Mouse (Mus musculus) duodenum, adult 2 months (tissue): ENCODE results near the gene Echs1. TPM values are rescaled to one million over a fixed set of nuclear protein-coding genes. Genes with fewer than 3 reads are reported as not detected.

ENCODE experiments used
- polyA plus RNA-seq: library from polyadenylated mRNA; depleted of rRNA; stranded (reverse); fragments of >200 nt; gene quantifications from 2 replicates; pipeline ENCODE4 v1.2.3, GENCODE M21; 2012; ENCODE audit warnings: low replicate concordance; rRNA removed

Gene Echs1
- polyA plus RNA-seq: 40.4 and 41.0 TPM in 2 replicates

DNA sequence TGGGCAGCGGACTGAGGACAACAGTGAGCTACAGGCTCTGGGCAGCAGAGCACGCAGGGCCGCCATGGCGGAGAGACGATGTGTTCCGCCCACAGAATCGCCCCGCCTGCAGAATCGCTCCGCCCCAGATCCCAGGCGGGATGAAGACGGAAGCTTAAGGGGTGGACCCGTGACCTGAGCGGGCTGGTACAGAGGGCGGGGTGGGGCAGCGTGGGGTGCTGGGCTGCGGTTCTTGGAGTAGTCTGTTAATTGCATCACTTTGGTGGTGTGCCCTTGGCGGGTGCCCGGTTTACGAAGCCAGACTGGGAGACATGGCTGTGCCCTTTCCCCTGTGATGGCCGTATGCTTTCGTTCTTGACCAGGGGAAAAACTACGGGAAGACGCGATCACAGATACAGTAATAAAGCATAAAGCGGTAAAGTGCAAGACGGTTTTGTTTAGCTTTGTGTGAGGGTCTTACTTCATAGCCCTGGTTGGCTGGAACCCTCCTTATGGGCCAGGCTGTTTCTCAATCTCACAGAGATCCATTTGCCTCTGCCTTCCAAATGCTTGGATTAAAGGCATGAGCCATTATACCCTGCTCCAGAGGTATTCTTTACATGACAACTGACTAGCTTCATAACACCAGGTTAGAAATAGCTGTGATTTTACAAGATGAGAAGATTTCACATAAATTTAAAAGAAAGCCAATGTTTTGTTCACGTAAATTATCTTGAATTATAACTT lies at the start of gene Echs1:
TSS of gene Echs1 (minus strand) at position 148 of the 726 bp plus-strand sequence.

DNA sequence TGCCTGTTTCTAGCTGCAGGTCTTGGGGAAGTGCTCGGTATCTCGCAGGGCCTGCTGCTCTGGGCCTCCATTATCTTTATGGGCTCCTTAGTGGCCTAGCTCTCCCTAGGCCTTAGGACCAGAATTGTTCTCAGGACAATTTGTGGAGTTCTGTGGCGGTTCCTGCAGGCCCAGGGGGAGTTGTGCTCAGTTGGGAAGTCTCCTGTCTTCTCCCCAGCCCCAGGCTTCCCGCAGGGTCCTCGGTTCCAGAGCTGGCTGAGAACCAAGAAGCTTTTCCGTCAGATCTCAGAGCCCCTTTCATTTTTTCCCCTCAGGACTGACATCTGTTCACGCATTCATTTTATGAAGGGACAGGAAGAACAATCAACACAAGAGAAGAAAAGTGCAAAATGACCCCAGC lies 48.4 kb upstream of the Echs1 start, which contains the start of gene Olfr522:
TSS of gene Olfr522 (minus strand) at position 101 of the 400 bp plus-strand sequence.

DNA sequence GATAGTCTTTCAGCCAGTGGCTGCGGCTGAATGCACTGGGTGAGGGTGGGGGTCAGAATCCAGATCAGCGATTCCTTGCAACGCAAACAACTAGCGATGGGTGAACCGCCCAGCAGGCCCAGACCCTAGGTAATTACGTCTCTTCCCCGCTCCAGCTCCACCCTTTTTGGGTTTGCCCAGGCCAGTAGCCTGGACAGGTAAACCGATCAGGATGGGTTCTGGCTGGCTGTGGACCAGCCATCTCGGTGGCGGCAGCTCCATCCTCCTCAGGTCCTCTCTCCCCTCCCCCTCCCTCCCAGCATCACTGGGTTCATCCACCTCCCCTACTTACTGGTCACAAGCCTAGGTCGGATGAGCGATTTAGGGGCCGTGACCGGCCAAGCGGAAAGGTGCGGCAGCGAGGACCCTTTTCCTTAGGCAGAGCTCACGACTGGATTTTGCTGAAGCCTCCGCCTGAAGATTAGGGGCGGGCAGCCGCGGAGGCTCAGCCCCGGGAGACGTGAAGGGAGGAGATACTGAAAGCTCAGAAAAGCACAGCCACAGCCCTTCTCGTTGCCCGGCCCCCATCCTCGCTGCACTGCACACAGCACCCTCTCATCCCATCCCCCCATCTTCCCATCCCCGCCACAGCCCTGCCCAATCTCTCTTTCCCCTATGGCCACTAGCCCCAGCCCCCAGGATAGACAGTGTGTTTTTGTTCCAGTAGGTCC lies 38.1 kb upstream of the Echs1 start, which contains the start of gene Sprn:
TSS of gene Sprn (minus strand) at position 660 of the 710 bp plus-strand sequence.

DNA sequence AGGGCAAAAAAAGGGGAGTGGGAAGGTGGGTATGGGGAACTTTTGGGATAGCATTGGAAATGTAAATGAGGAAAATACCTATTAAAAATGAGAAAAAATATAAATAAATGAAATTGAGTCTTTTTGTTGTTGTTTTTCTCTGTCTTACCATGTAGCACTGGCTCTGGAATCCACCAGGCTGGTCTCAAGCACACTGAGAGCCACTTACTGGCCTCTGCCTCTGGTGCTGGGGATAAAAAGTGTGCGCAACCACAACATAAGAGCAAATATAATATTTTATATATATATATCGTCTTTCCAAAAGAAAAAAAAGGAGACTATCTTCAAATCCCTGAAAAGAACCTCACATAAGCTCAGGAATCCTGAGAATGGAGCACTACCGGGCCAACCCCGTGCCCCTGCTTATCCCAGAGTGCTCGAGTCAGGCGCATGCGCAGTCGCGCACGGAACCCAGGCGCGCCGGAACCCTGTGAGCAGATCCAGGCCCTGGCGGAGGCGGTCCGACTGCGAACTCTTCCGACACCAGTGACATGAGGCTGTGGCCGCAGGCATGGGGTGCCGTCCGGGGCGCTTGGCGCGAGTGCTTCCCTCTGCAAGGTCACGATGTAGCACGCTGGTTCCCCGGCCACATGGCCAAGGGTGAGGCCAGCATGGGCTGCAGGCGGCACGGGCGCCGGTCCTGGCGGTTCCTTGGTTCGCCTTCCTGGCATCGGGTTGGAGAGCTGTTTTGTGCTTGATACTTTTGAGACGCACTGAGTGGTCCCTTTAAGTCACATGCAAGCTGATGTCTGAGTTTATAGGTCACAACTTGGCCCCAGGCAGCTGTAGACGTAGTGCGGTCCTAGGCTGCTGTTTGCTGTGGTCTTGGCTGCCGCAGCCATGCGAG lies 21.1 kb upstream of the Echs1 start, which contains the start of gene Mtg1:
TSS of gene Mtg1 (plus strand) at position 430 of the 886 bp plus-strand sequence.

DNA sequence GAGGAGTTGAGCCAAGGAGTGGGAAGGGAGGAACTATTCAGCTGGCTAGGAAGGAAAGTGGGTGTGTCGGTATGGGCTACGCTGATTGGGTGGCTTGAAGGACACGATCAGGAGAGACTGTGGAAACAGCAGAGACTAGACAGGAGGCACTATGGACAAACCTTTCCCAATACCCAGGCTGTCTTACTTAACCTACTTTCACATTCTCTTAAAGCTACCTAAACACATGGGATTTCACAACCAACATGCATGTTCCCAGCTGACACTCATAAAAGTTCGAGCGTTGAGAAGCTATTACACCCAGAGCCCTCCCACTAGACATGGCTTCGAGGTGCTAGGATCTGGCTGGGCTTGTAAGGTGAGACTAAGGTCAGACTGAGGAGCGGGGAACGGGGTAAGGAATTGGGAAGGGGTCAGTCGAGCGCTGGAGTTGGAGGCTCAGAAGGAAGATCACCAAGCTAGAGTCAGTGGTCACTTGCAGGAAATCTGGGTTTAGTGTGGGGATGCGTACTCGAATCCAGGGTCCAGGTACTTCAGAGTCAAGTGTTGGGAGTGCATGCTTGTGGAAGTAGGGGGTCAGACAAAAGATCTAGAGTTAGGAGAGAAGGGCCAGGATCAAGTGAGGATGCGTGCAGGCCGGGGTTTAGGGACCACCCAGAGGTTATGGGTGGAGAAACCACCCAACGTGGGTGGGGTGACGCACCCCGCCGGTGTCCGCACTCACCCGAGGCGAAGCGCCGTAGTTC lies 520 bp downstream of the Echs1 start, which contains the start of gene Paox:
TSS of gene Paox (plus strand) at position 217 of the 746 bp plus-strand sequence.

DNA sequence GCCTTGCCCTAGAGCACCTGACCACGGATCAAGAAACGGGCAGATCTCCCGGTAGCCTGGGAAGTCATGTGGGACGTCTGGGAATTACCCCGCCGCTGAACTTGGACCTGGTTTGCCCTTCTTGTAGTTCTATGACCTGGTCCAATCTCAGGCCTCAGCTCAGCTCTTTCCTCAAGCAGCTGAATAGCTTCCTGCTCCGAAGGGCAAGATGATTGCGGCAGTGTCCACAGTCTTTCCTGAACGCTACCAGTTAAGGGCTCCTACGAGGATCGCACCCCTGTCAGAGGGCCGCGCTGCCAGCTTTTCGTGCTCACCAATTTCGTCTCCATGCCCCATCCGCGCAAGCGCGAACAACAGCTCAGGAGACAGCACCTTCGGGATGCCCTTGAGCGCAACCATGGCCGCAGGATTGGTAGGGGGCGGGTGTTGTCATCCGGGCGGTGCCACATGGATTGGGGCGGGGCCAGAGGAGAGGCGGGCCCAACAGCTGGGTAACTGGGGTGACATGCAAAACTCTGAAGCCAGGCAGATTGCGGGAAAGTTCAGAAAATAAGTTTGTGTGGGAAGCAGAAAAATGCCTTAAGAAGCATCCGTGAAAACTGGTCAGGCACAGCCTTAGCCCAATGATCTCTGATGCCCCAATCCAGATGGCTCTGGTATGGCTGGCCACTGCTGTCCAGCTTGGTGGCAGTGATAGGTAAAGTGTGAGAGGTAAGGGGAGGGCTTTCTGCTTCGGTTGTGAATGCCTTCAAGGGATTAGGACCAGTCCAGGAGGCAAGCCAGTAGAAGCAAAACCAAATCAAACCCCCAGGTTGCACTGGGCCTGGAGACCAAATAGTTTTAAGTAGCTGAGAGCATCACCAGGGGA lies 14.0 kb downstream of the Echs1 start, which contains the start of gene Fuom:
TSS of gene Fuom (minus strand) at position 449 of the 868 bp plus-strand sequence.

DNA sequence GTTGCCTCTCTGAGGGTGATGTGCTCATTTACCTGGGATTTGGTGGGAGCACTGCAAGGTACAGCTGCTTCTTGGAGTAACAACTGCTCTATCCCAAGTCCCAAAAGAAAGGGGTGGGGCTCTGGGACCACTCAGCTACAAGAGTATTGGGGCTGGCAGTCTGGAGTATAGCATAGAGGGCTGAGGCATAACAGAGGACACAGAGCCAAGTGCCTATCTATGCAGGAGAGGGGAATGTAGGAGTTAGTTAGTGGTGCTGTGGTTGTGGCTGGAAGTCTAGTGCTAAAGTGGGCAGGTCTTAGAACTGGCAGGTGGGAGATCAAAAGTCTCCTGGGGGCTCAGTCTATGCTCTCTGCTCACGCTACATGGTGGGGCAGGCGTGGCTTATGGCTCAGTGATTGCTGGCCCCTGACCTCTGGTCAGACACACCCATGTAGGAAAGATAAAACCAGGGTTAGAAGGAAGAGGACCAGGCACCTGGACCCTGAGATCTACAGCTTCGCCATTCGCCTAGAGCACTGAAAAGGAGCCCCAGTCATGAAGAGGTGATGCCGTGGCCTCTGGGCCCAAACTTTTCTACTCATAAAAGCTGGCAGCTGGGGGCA lies 23.2 kb downstream of the Echs1 start, which contains the start of gene Prap1:
TSS of gene Prap1 (plus strand) at position 472 of the 605 bp plus-strand sequence.

DNA sequence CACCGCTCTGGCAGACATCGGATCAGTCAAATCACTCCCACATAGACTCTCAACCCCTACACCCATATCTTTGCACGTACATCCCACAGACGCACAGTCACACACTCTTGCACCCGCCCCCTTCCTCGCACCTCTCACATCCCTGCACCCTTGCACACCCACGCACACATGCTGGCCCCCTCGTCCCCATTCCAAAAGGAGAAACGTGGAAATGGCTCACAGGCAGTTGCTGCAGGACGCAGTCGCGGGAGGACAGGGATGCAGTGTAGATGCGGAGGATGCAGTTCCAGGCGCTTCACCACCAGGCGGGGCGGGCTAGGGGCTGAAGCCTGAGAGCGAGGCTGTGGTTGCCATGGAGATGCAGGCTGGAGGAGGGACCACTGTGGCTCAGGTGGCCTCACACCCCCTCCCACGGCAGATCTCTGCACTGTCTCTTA lies 34.0 kb downstream of the Echs1 start, which contains the start of gene Caly:
TSS of gene Caly (minus strand) at position 307 of the 437 bp plus-strand sequence.

Other genes with a start within 250 kb of the Echs1 start
- 0.09 and 0.26 TPM in 2 replicates for gene Kndc1, start 221.8 kb downstream of the Echs1 start, polyA plus RNA-seq
- 0.15 and 0.31 TPM in 2 replicates for gene Utf1, start 172.7 kb downstream of the Echs1 start, polyA plus RNA-seq
- gene 6430531B16Rik, start 137.7 kb downstream of the Echs1 start, polyA plus RNA-seq: not detected in 2 replicates
- gene Adam8, start 123.9 kb downstream of the Echs1 start, polyA plus RNA-seq: 2.7 and 3.5 TPM in 2 replicates
- gene Zfp511, start 80.1 kb downstream of the Echs1 start, polyA plus RNA-seq: 29.4 and 50.0 TPM in 2 replicates
- gene Tubgcp2, start 79.8 kb downstream of the Echs1 start, polyA plus RNA-seq: 4.7 and 8.3 TPM in 2 replicates
- 0.11 and 0.40 TPM in 2 replicates for gene Msx3, start 67.4 kb downstream of the Echs1 start, polyA plus RNA-seq
- gene Caly, start 33.9 kb downstream of the Echs1 start, polyA plus RNA-seq: 1.7 and 2.3 TPM in 2 replicates
- 4,118 and 5,120 TPM in 2 replicates for gene Prap1, start 23.1 kb downstream of the Echs1 start, polyA plus RNA-seq
- gene Fuom, start 14.0 kb downstream of the Echs1 start, polyA plus RNA-seq: 107 and 181 TPM in 2 replicates
- gene Paox, start 677 bp downstream of the Echs1 start, polyA plus RNA-seq: 9.4 and 15.4 TPM in 2 replicates
- 10.6 and 12.4 TPM in 2 replicates for gene Mtg1, start 21.1 kb upstream of the Echs1 start, polyA plus RNA-seq
- 0.14 and 0.32 TPM in 2 replicates for gene Sprn, start 38.4 kb upstream of the Echs1 start, polyA plus RNA-seq
- gene Olfr522, start 48.3 kb upstream of the Echs1 start, polyA plus RNA-seq: not detected in 2 replicates
- gene Olfr523, start 56.7 kb upstream of the Echs1 start, polyA plus RNA-seq: not detected in 2 replicates
- gene Olfr524, start 89.5 kb upstream of the Echs1 start, polyA plus RNA-seq: 0.17 TPM in 1 of 2 replicates, not detected in the other
- 0.35 and 0.38 TPM in 2 replicates for gene Cd163l1, start 101.8 kb upstream of the Echs1 start, polyA plus RNA-seq
- 0.14 and 0.21 TPM in 2 replicates for gene 5830411N06Rik, start 130.8 kb upstream of the Echs1 start, polyA plus RNA-seq
- gene Olfr525, start 204.4 kb upstream of the Echs1 start, polyA plus RNA-seq: not detected in 2 replicates
- gene Olfr527, start 217.5 kb upstream of the Echs1 start, polyA plus RNA-seq: not detected in 2 replicates
- 0.41 and 0.62 TPM in 2 replicates for gene Olfr60, start 245.2 kb upstream of the Echs1 start, polyA plus RNA-seq